Mouse (Mus musculus) ZHBTc4 (cell line): ENCODE data around the gene Pnpla3.
A peak's percentile ranks its signal among the peaks of the same experiment; 100 is the strongest.

Experiments used
- DNase-seq: peaks from one replicate; pipeline ENCODE4 v3.0.0-alpha.2; 2011; ENCODE audit warnings: low read depth, low spot score

Pnpla3 gene

GRCm38 (mm10) chr15:84216461-84217084 lies 48.9 kb downstream of the Pnpla3 start:
- no peak for DNase-seq

- no peak for DNase-seq
Observed at GRCm38 (mm10) chr15:84217969-84218782, 50.5 kb downstream of the Pnpla3 start.

- DNase-seq, result no peak
Observed at GRCm38 (mm10) chr15:84218783-84219271, 51.2 kb downstream of the Pnpla3 start.

GRCm38 (mm10) chr15:84221539-84221938 lies 53.9 kb downstream of the Pnpla3 start:
- no peak for DNase-seq

- DNase-seq, result peak; percentile 47
Observed at GRCm38 (mm10) chr15:84223423-84223822, 55.8 kb downstream of the Pnpla3 start.

GRCm38 (mm10) chr15:84224779-84225178 lies 57.1 kb downstream of the Pnpla3 start:
- no peak for DNase-seq

GRCm38 (mm10) chr15:84226918-84227317 lies 59.3 kb downstream of the Pnpla3 start:
- DNase-seq, result no peak

- DNase-seq, result no peak
Observed at GRCm38 (mm10) chr15:84230661-84231060, 63.0 kb downstream of the Pnpla3 start.

GRCm38 (mm10) chr15:84231113-84231712 lies 63.6 kb downstream of the Pnpla3 start:
- DNase-seq, result peak; percentile 54

- DNase-seq, result peak; percentile 48
Observed at GRCm38 (mm10) chr15:84231721-84232561, 64.3 kb downstream of the Pnpla3 start, which contains the start of gene Parvb. Gene Parvb, plus strand, starts transcription at chr15:84232043.

- peak; percentile 90 for DNase-seq
Observed at GRCm38 (mm10) chr15:84232609-84233008, 65.0 kb downstream of the Pnpla3 start.

- DNase-seq, result peak; percentile 68
Observed at GRCm38 (mm10) chr15:84234794-84235581, 67.4 kb downstream of the Pnpla3 start.

GRCm38 (mm10) chr15:84235646-84236045 lies 68.0 kb downstream of the Pnpla3 start:
- peak; percentile 91 for DNase-seq
